Comparison of ENCODE assay signal across 10 mouse cellular contexts in genomic region chr8:46811021-46811622, GRCm38 (mm10).
DNase-seq lines count a peak whose midpoint lies in the region; ATAC-seq and TF ChIP-seq lines count a peak whose summit lies in the region.
"Had no signal": no experiment of that assay in that cellular context is flagged by ENCODE, and none has a peak within 500 bp of the region (broad histone marks: within the 10 kb centered on the region; RNA-seq: fewer than 3 reads in every experiment).

No protein-coding gene starts in this region.

- H3K9ac ChIP-seq in liver, adult 2 months (ENCODE audit: low read depth, low read length) = no peak overlapping the region
- no peak overlapping the region for H3K9ac ChIP-seq in intestine, embryonic 15.5 days
- no peak overlapping the region for H3K9ac ChIP-seq in midbrain, embryonic 14.5 days (replicated peaks; ENCODE audit: low read length)
- H3K9ac ChIP-seq in liver, embryonic 12.5 days = no peak overlapping the region
- H3K9ac ChIP-seq: lung, embryonic 14.5 days; stomach, embryonic 15.5 days had no signal

- H3K27ac ChIP-seq in liver, adult 2 months (replicated peaks; ENCODE audit: insufficient read depth, low read depth, low read length) = no peak overlapping the region
- peak overlapping the region; percentile 6; the same call in 1 of the 2 replicates for H3K27ac ChIP-seq in brown adipose tissue, adult 24 weeks (replicated peaks; ENCODE audit: low read depth, low read length)
- no peak overlapping the region for H3K27ac ChIP-seq in intestine, embryonic 15.5 days
- no peak overlapping the region for H3K27ac ChIP-seq in midbrain, embryonic 14.5 days (replicated peaks; ENCODE audit: low read depth, low read length)
- no peak overlapping the region for H3K27ac ChIP-seq in liver, embryonic 12.5 days
- H3K27ac ChIP-seq: stomach, embryonic 15.5 days had no signal

- peak; percentile 42 for DNase-seq in liver, adult 2 months (ENCODE audit: extremely low read depth, low read depth, low spot score)
- no peak for DNase-seq in liver
- no peak for DNase-seq in midbrain, embryonic 14.5 days
- DNase-seq: lung, embryonic 14.5 days had no signal

- H3K79me2 ChIP-seq in liver, adult 2 months (ENCODE audit: control insufficient read depth, insufficient read depth, low read length) = peaks cover 3% of the 10 kb centered on the region; the same call in 1 of the 2 replicates

- whole genome bisulfite sequencing in liver, adult 2 months = 82% methylated on average over 11 of the region's 11 CpGs
- WGBS in intestine, embryonic 15.5 days = 72% methylated on average over 11 of the region's 11 CpGs
- WGBS in midbrain, embryonic 14.5 days = 87% methylated on average over 11 of the region's 11 CpGs
- 71% methylated on average over 11 of the region's 11 CpGs for WGBS in liver, embryonic 12.5 days (ENCODE audit: insufficient replicate concordance)

- H3K4me1 ChIP-seq in liver, adult 2 months (ENCODE audit: control insufficient read depth, insufficient read depth, low read length) = no peaks in the 10 kb centered on the region
- peaks cover 4% of the 10 kb centered on the region; the same call in 1 of the 2 replicates for H3K4me1 ChIP-seq in brown adipose tissue, adult 24 weeks (ENCODE audit: control insufficient read depth, insufficient read depth, insufficient read length, low read length)
- no peaks in the 10 kb centered on the region for H3K4me1 ChIP-seq in intestine, embryonic 15.5 days (replicated peaks)
- H3K4me1 ChIP-seq in midbrain, embryonic 14.5 days (ENCODE audit: control insufficient read depth, insufficient read depth, low read length) = no peaks in the 10 kb centered on the region
- peaks cover 21% of the 10 kb centered on the region for H3K4me1 ChIP-seq in liver, embryonic 12.5 days
- H3K4me1 ChIP-seq: stomach, embryonic 15.5 days had no signal

- TF ChIP-seq POLR2A in liver, adult 2 months (IDR thresholded peaks at IDR 0.05; ENCODE audit: extremely low read depth, insufficient read depth, low read length) = no peak

- H3K4me2 ChIP-seq in intestine, embryonic 15.5 days (replicated peaks) = no peak overlapping the region
- no peak overlapping the region for H3K4me2 ChIP-seq in midbrain, embryonic 14.5 days (ENCODE audit: low read length)
- no peak overlapping the region for H3K4me2 ChIP-seq in liver, embryonic 12.5 days
- H3K4me2 ChIP-seq: lung, embryonic 14.5 days; stomach, embryonic 15.5 days had no signal

- peak; percentile 97 for ATAC-seq in intestine, embryonic 15.5 days
- ATAC-seq in neutrophil, adult 5-6 weeks (ENCODE audit: extremely low read depth, insufficient number of reproducible peaks, low FRiP score, poor library complexity, severe bottlenecking) = peak; percentile 77
- ATAC-seq in midbrain, embryonic 14.5 days (ENCODE audit: low FRiP score, low TSS enrichment) = no peak
- ATAC-seq in liver, embryonic 12.5 days = no peak
- no peak for ATAC-seq in erythroblast, adult 5-6 weeks (replicated peaks; ENCODE audit: low FRiP score, poor library complexity, severe bottlenecking)

- H3K9me3 ChIP-seq in intestine, embryonic 15.5 days = no peaks in the 10 kb centered on the region
- peaks cover 4% of the 10 kb centered on the region; the same call in 1 of the 2 replicates for H3K9me3 ChIP-seq in midbrain, embryonic 14.5 days (ENCODE audit: control insufficient read depth, low read length)
- H3K9me3 ChIP-seq in liver, embryonic 12.5 days (replicated peaks) = no peaks in the 10 kb centered on the region
- H3K9me3 ChIP-seq: stomach, embryonic 15.5 days had no signal

- no peaks in the 10 kb centered on the region for H3K27me3 ChIP-seq in liver, adult 2 months (ENCODE audit: control insufficient read depth, insufficient read depth, low read length)
- no peaks in the 10 kb centered on the region for H3K27me3 ChIP-seq in intestine, embryonic 15.5 days (replicated peaks)
- H3K27me3 ChIP-seq in midbrain, embryonic 14.5 days (ENCODE audit: control insufficient read depth, insufficient read depth, low read length) = no peaks in the 10 kb centered on the region
- H3K27me3 ChIP-seq in liver, embryonic 12.5 days (replicated peaks) = no peaks in the 10 kb centered on the region
- H3K27me3 ChIP-seq: stomach, embryonic 15.5 days had no signal

- H3K36me3 ChIP-seq in liver, adult 2 months (ENCODE audit: control insufficient read depth, insufficient read depth, low read length) = peaks cover 68% of the 10 kb centered on the region
- peaks cover 24% of the 10 kb centered on the region for H3K36me3 ChIP-seq in intestine, embryonic 15.5 days
- peaks cover 19% of the 10 kb centered on the region for H3K36me3 ChIP-seq in midbrain, embryonic 14.5 days (ENCODE audit: control insufficient read depth, insufficient read depth, low read length)
- H3K36me3 ChIP-seq in liver, embryonic 12.5 days = peaks cover 57% of the 10 kb centered on the region

- H3K4me3 ChIP-seq in liver, adult 2 months (ENCODE audit: insufficient read depth, low read depth, low read length) = no peak overlapping the region
- 0 out of 2 replicates have a peak overlapping the region, but pooled peaks have one; percentile 8 for H3K4me3 ChIP-seq in brown adipose tissue, adult 24 weeks (ENCODE audit: insufficient read depth, low read depth, low read length)
- H3K4me3 ChIP-seq in intestine, embryonic 15.5 days (replicated peaks) = no peak overlapping the region
- H3K4me3 ChIP-seq in midbrain, embryonic 14.5 days (replicated peaks; ENCODE audit: low read depth, low read length) = no peak overlapping the region
- H3K4me3 ChIP-seq in liver, embryonic 12.5 days = no peak overlapping the region
- H3K4me3 ChIP-seq: stomach, embryonic 15.5 days had no signal

- no peak for TF ChIP-seq CTCF in liver, adult 2 months (IDR thresholded peaks at IDR 0.05; ENCODE audit: low read depth, low read length)

Comparison
In these comparisons a context has a peak if more than half of its experiments do, and no peak if none do; other contexts are left out.
1. ATAC-seq: peak in intestine, embryonic 15.5 days (single experiment) and neutrophil, adult 5-6 weeks (single experiment); none in midbrain, embryonic 14.5 days (single experiment), liver, embryonic 12.5 days (single experiment) and erythroblast, adult 5-6 weeks (single experiment).